Mouse (Mus musculus) Patski (cell line): ENCODE measurements at regions not wholly inside any gene's neighbourhood (a gene's known extent, or its start where the extent isn't known, plus 50 kb on each side); places are given as distances from the start of the nearest gene placed in this dataset.
A peak's percentile ranks its signal among the peaks of the same experiment; 100 is the strongest.

Experiments
- ATAC-seq: fragments of 100-300 bp; one replicate; pipeline ENCODE4 v1.8.0; 2021
- CTCF ChIA-PET: fragments of 350-600 bp; sonication (Branson Sonifier 250); formaldehyde crosslinking; loops from one replicate; lab custom pipeline; 2022; ENCODE audit warnings: inconsistent platforms; lab: Charles Lee
- POLR2A ChIA-PET: fragments of 350-600 bp; sonication (Branson Sonifier 250); formaldehyde crosslinking; loops from one replicate; lab custom pipeline; 2022; ENCODE audit warnings: antibody characterized with exemption, inconsistent platforms; lab: Charles Lee
- DNase-seq: peaks from one replicate; pipeline ENCODE4 v3.0.0-alpha.2; 2011; ENCODE audit warnings: low read depth, low spot score
- H3K27me3 ChIP-seq: fragments of 371-371 bp; one replicate; pipeline ENCODE4 v1.5.1; 2021
- CTCF ChIP-seq: fragments of 100-300 bp; IDR thresholded peaks from one replicate; pipeline ENCODE4 v1.5.1; 2021
- in situ Hi-C: fragments of 300-500 bp; cut with MboI; formaldehyde crosslinking; loops from 3 replicates; pipeline ENCODE4 v1.11.1; 2018; ENCODE audit warnings: low pct_unique_long_range_greater_than_20kb, mixed read lengths

DNA sequence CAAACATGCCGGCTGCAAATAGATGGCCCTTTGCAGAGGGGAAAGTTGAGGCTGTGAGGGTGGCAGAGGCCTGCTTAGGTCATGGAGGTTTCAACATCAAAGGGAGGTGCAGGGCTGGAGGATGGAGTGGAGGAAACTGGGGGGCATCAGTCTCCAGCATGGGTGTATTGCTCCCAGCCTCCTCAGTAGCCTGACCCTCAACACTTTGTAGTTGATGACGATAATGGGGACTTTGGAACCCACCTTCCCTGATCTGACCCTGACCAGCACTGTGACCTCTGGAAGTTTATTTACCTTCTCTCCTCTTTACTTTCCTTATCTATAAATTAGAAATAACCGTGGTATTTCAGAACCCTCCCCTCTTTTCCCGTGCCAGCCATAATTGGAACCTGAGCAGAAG lies 56.2 kb downstream of the Gm26897 start:
- H3K27me3 ChIP-seq, result no peaks in the 10 kb centered on the region
- CTCF ChIA-PET, result no interaction called here
- no peak for DNase-seq
- POLR2A ChIA-PET, result interaction anchor here (0.6 kb wide), 1 partner anchor 96 kb away, joined by 5 read pairs; no protein-coding TSS in a partner anchor
- in situ Hi-C loops, result no loop called here
- no peak for TF ChIP-seq CTCF
- no peak for ATAC-seq

DNA sequence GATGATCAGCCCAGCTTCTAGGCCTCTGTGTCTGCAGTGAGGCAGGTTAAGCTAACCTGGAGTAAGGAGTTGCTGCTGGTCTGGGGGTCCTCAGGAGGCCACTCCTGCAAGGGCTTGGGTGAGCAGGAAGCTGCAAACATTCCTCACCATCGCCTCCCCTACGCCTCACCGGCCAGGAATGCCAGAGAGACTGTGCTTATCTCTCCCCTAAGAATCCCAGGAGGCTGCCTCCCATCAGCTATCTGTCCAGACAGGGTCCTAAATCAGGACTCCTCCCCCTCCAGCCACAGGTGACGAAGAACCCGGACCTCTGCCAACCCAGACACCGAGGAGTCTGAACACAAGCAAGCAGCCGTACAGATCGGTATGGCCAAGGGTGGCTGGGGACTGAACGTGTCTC lies 56.8 kb downstream of the Gm26897 start:
- DNase-seq (no peak), ATAC-seq (peak; percentile 85)
- no peaks in the 10 kb centered on the region for H3K27me3 ChIP-seq
- ChIA-PET CTCF (no interaction called here), POLR2A (interaction anchor here (0.6 to 0.7 kb wide), 2 partner anchors 9 to 96 kb away, joined by 3 to 5 read pairs; no protein-coding TSS in a partner anchor)
- no peak for TF ChIP-seq CTCF
- in situ Hi-C loops, result no loop called here

DNA sequence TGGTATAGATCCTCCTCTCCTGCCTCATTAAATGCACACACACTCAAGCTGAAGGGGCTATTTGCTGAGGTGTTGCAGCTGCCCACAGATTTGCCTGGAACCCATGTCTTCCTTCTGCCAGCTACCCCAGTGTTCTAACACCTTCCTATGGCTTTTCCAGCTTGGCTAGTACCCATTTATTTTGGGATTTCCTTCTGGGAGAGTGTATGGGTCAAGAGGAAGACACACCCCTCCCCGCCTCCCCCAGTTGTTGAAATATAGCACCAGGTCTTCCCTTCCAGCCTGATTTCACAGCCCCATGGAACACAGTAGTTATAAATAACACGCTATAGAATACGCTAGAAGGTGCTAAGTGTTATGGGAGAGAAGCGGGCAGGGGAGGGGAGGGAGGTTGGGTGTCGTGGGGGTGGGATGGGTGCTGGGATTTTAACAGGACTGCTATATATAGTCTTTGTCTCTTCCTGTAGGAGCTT lies 57.4 kb downstream of the Gm26897 start:
- no peak for TF ChIP-seq CTCF
- in situ Hi-C loops, result no loop called here
- POLR2A ChIA-PET, result interaction anchor here (0.7 kb wide), 1 partner anchor 8 kb away, joined by 3 read pairs; no protein-coding TSS in a partner anchor
- CTCF ChIA-PET, result no interaction called here
- ATAC-seq (no peak), DNase-seq (no peak)
- H3K27me3 ChIP-seq, result no peaks in the 10 kb centered on the region

DNA sequence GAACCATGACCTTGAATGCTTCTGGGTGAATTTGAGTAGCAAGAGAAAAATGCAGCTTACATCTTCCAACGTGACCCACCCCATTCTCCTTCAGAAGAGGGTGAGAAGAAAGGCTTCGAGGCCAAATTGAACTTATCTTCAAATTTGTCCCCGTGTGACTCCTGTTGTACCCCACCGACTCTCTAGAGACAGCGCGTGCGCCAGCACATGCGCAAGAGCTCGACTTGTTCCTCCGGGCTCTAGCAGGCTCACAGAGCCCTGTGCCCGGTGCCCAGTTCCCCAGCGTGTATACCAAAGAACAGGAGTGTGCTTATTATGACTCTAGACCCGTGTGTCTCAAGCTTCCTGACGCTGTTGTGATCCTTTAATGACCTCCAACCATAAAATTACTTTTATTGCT lies 59.0 kb downstream of the Gm26897 start:
- in situ Hi-C loops, result no loop called here
- POLR2A ChIA-PET, result interaction anchor here (0.7 kb wide), 1 partner anchor 408 kb away, joined by 3 read pairs; no protein-coding TSS in a partner anchor
- CTCF ChIA-PET, result interaction anchor here (1.3 kb wide), 1 partner anchor 64 kb away, joined by 3 read pairs; no protein-coding TSS in a partner anchor
- DNase-seq (no peak), ATAC-seq (no peak)
- H3K27me3 ChIP-seq, result no peaks in the 10 kb centered on the region
- TF ChIP-seq CTCF, result no peak

DNA sequence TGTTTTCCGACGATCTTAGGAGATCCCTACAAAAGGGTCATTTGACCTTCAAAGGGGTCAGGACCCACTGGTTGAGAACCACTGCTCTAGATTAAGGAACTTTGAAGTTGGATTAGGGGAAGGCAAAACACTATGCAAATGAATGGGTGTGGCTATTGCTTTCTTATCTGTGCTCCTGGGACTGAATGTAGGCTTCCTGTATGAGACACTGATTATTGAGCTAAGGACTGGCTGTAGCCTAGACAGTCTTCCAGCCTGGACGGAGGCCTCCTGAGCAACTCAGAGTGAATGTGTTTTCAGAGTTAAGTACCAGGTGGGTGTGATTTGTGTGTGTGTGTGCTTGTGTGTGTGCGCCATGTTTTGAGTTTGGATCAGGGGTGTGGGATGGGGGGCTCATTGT lies 59.5 kb downstream of the Gm26897 start:
- DNase-seq (no peak), ATAC-seq (no peak)
- CTCF ChIA-PET, result interaction anchor here (1.3 kb wide), 1 partner anchor 63 kb away, joined by 3 read pairs; no protein-coding TSS in a partner anchor
- TF ChIP-seq CTCF, result no peak
- no peaks in the 10 kb centered on the region for H3K27me3 ChIP-seq
- POLR2A ChIA-PET, result interaction anchor here (0.6 to 0.7 kb wide), 2 partner anchors 23 to 408 kb away, joined by 3 read pairs; no protein-coding TSS in a partner anchor
- in situ Hi-C loops, result no loop called here

DNA sequence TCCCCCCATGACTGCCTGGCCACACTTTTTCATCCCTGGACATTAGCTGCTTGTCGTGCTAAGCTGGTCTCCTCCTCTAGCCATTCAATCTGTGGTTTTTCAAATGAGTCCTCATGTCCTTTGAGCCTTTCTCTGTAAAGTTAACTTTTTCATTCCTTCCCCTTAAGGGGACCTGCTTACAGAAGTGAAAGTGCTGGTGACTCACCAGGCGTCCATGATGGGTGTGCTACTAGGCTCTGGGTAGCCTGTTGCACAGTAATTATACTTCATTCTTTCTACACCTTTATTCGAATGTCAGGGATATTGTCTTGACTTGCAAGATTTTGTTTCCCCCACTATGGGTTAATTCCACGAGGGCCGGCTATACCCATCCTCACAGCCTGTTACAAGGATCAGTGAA lies 63.2 kb downstream of the Gm26897 start:
- TF ChIP-seq CTCF, result no peak
- H3K27me3 ChIP-seq, result no peaks in the 10 kb centered on the region
- in situ Hi-C loops, result no loop called here

DNA sequence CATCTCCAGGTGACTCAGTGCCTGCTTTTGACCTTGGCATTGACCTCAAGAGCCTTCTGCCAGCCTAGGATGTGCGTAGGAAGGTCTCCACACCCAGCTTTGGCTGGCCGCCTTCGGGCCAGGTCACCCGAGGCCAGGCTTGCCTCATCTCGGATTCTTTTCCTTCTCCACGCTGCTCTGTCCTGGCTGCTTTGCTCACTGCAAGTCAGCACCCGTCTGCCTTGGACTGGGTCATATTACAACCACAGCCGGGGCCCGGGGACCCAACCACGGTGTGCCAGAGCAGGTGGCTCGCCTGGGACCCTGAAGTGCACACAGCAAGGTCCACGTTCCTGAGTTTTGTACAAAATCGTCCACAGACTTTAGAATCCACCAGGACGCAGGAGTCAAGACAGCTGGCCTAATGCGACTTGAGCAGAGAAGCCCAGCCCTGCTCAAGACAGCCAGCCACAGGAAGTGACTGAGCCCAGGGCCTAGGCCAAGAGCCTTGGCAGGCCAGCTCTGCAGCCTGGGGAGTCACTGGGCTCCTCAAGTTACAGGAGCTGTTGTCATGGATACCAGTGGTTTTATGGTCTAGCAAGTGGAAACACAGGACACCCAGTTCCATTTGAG lies 66.1 kb downstream of the Gm26897 start:
- no peaks in the 10 kb centered on the region for H3K27me3 ChIP-seq
- peak; percentile 93 for ATAC-seq
- ChIA-PET CTCF (interaction anchor here (1.7 kb wide), 1 partner anchor 12 kb away, joined by 7 read pairs; no protein-coding TSS in a partner anchor), POLR2A (interaction anchor here (0.7 to 1.4 kb wide), 3 partner anchors 9 to 404 kb away, joined by 3 read pairs; no protein-coding TSS in a partner anchor)
- peak; percentile 93 for DNase-seq
- no peak for TF ChIP-seq CTCF
- in situ Hi-C loops, result no loop called here

More for the DNA sequence above, 63.2 kb downstream of the Gm26897 start:
- POLR2A ChIA-PET, result interaction anchor here (0.7 kb wide), 2 partner anchors 165 to 179 kb away, joined by 4 to 5 read pairs; no protein-coding TSS in a partner anchor
- ATAC-seq, result no peak
- no peak for DNase-seq
- CTCF ChIA-PET, result no interaction called here

DNA sequence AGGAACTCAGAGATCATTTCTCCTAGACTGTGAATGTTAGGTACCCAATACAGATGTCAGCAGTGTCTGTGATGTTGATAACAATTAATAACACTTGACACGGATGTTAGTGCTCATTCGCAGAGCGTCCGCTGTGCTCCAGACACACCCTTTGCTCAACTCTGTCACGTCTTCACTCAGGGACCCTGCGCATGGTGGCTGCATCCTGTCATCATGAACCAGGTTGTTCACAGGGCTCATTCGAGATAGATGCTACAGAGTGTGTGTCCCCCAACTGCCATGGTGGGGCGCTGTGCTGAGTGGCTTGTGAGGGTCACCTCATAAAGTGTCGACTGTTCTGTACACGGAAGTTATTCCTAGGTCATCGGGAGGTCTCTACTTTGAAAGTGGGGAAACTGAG lies 66.8 kb downstream of the Gm26897 start:
- CTCF ChIA-PET, result interaction anchor here (0.7 to 1.7 kb wide), 4 partner anchors 12 to 80 kb away, joined by 3 to 7 read pairs (median 4); no protein-coding TSS in a partner anchor
- ATAC-seq (no peak), DNase-seq (no peak)
- H3K27me3 ChIP-seq, result no peaks in the 10 kb centered on the region
- in situ Hi-C loops, result no loop called here
- no peak for TF ChIP-seq CTCF
- POLR2A ChIA-PET, result interaction anchor here (0.7 to 1.4 kb wide), 2 partner anchors 79 to 80 kb away, joined by 3 to 5 read pairs; no protein-coding TSS in a partner anchor

DNA sequence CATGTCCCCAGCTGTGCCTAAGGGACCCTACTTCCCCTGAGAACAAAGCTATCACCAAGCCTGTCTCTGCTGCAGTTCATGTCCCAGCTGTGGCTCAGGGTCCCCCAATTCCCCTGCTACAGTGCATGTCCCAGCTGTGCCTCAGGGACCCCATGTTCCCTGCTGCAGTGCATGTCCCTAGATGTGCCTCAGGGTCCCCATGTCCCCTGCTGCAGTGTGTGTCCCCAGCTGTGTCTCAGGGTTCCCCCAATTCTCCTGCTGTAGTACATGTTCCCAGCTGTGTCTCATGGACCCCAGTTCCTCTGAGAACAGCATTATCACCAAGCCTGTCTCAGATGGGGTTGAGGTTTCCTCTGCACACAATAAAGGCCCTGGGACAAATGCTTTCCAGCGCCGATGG lies 67.3 kb downstream of the Gm26897 start:
- ATAC-seq, result no peak

DNA sequence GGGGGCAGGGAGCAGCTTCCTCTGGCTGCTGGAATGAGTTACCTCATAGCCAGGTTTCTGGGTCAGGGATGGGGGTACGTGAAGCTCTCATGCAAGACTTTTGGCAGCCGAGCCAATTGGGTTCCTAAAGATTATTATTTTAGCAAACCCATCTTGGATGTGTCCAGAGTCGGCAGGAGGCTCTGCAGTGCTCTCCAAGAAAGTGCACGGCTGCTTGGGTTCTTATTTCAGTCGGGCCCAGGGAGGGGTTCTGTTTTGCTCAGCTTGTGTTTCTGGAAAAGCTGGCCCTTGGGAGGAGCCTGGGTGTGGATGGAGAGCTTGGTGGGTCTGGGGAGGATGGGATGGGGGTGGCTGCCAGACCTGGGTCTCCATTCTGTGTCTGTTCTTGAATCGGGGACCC lies 70.8 kb downstream of the Gm26897 start:
- CTCF ChIA-PET, result no interaction called here
- TF ChIP-seq CTCF, result no peak
- DNase-seq (no peak), ATAC-seq (no peak)
- in situ Hi-C loops, result no loop called here
- H3K27me3 ChIP-seq, result no peaks in the 10 kb centered on the region
- POLR2A ChIA-PET, result no interaction called here

More for the DNA sequence above, 67.3 kb downstream of the Gm26897 start:
- ChIA-PET POLR2A (interaction anchor here (0.7 kb wide), 2 partner anchors 79 to 321 kb away, joined by 4 to 5 read pairs; no protein-coding TSS in a partner anchor), CTCF (interaction anchor here (0.7 to 1.7 kb wide), 4 partner anchors 11 to 79 kb away, joined by 3 to 7 read pairs (median 4); no protein-coding TSS in a partner anchor)
- no peaks in the 10 kb centered on the region for H3K27me3 ChIP-seq
- in situ Hi-C loops, result no loop called here
- no peak for DNase-seq
- no peak for TF ChIP-seq CTCF

DNA sequence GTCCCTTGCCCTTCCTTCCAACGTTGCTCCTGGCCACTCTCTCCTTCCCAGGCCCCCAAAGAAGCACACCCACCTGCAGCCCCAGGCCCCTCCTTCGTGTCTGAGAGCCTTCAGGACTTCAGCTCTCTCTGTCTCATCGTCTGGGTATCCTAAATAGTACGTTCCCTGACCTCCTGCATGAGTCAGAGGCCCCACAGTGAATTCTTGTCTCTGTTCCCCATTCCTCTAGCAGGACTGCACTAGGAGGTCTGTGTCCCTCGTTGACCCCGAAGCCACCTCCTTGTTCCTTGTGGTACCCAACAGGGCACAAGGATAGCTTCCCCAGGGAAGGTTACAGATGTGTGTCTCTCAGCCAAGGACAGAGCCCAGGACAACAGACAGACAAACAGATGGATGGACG lies 71.4 kb downstream of the Gm26897 start:
- CTCF ChIA-PET, result no interaction called here
- POLR2A ChIA-PET, result no interaction called here
- in situ Hi-C loops, result no loop called here
- H3K27me3 ChIP-seq, result no peaks in the 10 kb centered on the region
- ATAC-seq, result no peak
- TF ChIP-seq CTCF, result no peak
- no peak for DNase-seq
